Mouse (Mus musculus) lung, adult 2 months (tissue): ENCODE measurements at regions not wholly inside any gene's neighbourhood (a gene's known extent, or its start where the extent isn't known, plus 50 kb on each side); places are given as distances from the start of the nearest gene placed in this dataset.

Source experiments
- CTCF ChIP-seq: fragments of 200-500 bp; IDR thresholded peaks from 2 replicates; pipeline ENCODE4 v1.5.1; 2011; ENCODE audit warnings: mild to moderate bottlenecking, low read length, control low read depth; ENCODE audit not compliant: insufficient read depth
- POLR2A ChIP-seq: fragments of 200-500 bp; IDR thresholded peaks from 2 replicates; pipeline ENCODE4 v1.6.1; 2011; ENCODE audit warnings: low read depth, mild to moderate bottlenecking, control low read depth, low read length, borderline replicate concordance; ENCODE audit errors: extremely low read depth

GRCm38 (mm10) chr1:183853956-183854613, 159.0 kb upstream of the Dusp10 start:
- TF ChIP-seq POLR2A (no peak), CTCF (0 out of 2 replicates have a peak, but pooled peaks have one; percentile 25)
